Mouse (Mus musculus) kidney, embryonic 14.5 days (tissue): ENCODE measurements around the gene Zfp618. TPM values are rescaled to one million over a fixed set of nuclear protein-coding genes. Genes with fewer than 3 reads are reported as not detected.

ENCODE experiments used
- ATAC-seq: fragments of 200-750 bp; cut with Nextera tagmentation; 2 replicates; pipeline ENCODE4 v1.8.0; 2017; ENCODE audit warnings: moderate number of reproducible peaks, mild to moderate bottlenecking, moderate TSS enrichment, moderate library complexity; ENCODE audit not compliant: low FRiP score, low TSS enrichment
- H3K27ac ChIP-seq: fragments of 300-500 bp; sonication (generic); 2 replicates; pipeline ENCODE4 v1.5.1; 2014; ENCODE audit warnings: low read depth, mild to moderate bottlenecking, low read length, moderate library complexity, mixed read lengths
- H3K27me3 ChIP-seq: fragments of 300-500 bp; sonication (generic); 2 replicates; pipeline ENCODE4 v1.6.1; 2014; ENCODE audit warnings: mild to moderate bottlenecking, low read length; ENCODE audit not compliant: control insufficient read depth, insufficient read depth
- H3K36me3 ChIP-seq: fragments of 300-500 bp; sonication (generic); 2 replicates; pipeline ENCODE4 v1.6.1; 2014; ENCODE audit warnings: low read length, mixed read lengths; ENCODE audit not compliant: control insufficient read depth, insufficient read depth
- H3K4me1 ChIP-seq: fragments of 300-500 bp; sonication (generic); 2 replicates; pipeline ENCODE4 v1.6.1; 2014; ENCODE audit warnings: low read length, mixed read lengths; ENCODE audit not compliant: control insufficient read depth, insufficient read depth
- H3K4me2 ChIP-seq: fragments of 300-500 bp; sonication (generic); replicated peaks from 2 replicates; pipeline ENCODE4 v1.6.1; 2014; ENCODE audit warnings: low read depth, mild to moderate bottlenecking, low read length
- H3K4me3 ChIP-seq: fragments of 300-500 bp; sonication (generic); 2 replicates; pipeline ENCODE4 v1.5.1; 2014; ENCODE audit warnings: mild to moderate bottlenecking, low read length
- H3K9ac ChIP-seq: fragments of 300-500 bp; sonication (generic); 2 replicates; pipeline ENCODE4 v1.6.1; 2014; ENCODE audit warnings: low read depth, mild to moderate bottlenecking, low read length, moderate library complexity
- H3K9me3 ChIP-seq: fragments of 300-500 bp; sonication (generic); 2 replicates; pipeline ENCODE4 v1.6.1; 2016; ENCODE audit warnings: low read length; ENCODE audit not compliant: control insufficient read depth
- WGBS: fragments of 180-500 bp; shearing (Covaris S2); extraction: QIAGEN DNeasy Blood & Tissue Kit; methylation state at CpG from one replicate; pipeline ENCODE4 v1.1.7; 2014; 5-methylcytosine and 5-hydroxymethylcytosine counted together
- polyA plus RNA-seq: library from polyadenylated mRNA; unstranded; fragments of >200 nt; fragmentation: Nextera tagmentation; extraction: Ambion mirVana; gene quantifications from 2 replicates; pipeline ENCODE4 v1.2.1, GENCODE M21; 2014

Gene Zfp618
- polyA plus RNA-seq, 1 experiment from 2014 or later, result 41.1 TPM

- Histone ChIP-seq H3K36me3 (no peaks in the 10 kb centered on the region), H3K4me3 (no peak overlapping the region), H3K4me2 (no peak overlapping the region), H3K27ac (peak overlapping the region; percentile 73), H3K27me3 (no peaks in the 10 kb centered on the region), H3K9me3 (no peaks in the 10 kb centered on the region; the same call in 1 of the 2 replicates), H3K9ac (no peak overlapping the region), H3K4me1 (peaks cover 57% of the 10 kb centered on the region)
- ATAC-seq, result no peak
Observed at GRCm38 (mm10) chr4:63049596-63050318, 84.4 kb downstream of the Zfp618 start.

DNA sequence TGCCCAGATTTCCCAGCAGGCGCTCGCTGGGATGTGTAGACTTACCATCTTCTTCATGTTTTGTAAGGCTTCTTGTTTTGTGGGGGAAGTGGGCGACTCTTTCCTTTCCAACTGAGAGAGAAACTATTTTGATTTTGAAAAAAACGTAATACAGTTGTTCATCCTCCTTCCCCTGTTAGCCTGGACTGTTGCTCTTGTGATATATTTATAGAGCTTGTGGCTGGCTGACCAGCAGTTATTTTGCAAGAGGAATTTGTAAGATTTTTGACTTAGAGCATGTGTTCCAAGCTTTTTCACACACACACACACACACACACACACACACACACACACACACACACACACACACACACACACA is 84.9 kb downstream of the Zfp618 start:
- WGBS, result 41% methylated on average over 4 of the region's 4 CpGs
- Histone ChIP-seq H3K36me3 (no peaks in the 10 kb centered on the region; the same call in 1 of the 2 replicates), H3K4me2 (no peak overlapping the region), H3K4me3 (no peak overlapping the region), H3K27ac (peak overlapping the region; percentile 73), H3K9ac (no peak overlapping the region), H3K4me1 (peaks cover 62% of the 10 kb centered on the region), H3K9me3 (no peaks in the 10 kb centered on the region; the same call in 1 of the 2 replicates), H3K27me3 (no peaks in the 10 kb centered on the region)
- ATAC-seq, result no peak

GRCm38 (mm10) chr4:63050949-63051348 is 85.6 kb downstream of the Zfp618 start:
- WGBS, result 70% methylated on average over 4 of the region's 4 CpGs
- H3K27ac ChIP-seq, result peak overlapping the region; percentile 73
- H3K4me3 ChIP-seq, result no peak overlapping the region
- H3K27me3 ChIP-seq, result no peaks in the 10 kb centered on the region
- H3K36me3 ChIP-seq, result no peaks in the 10 kb centered on the region; the same call in 1 of the 2 replicates
- H3K4me2 ChIP-seq, result no peak overlapping the region
- H3K4me1 ChIP-seq, result peaks cover 64% of the 10 kb centered on the region
- ATAC-seq, result no peak
- no peak overlapping the region for H3K9ac ChIP-seq
- H3K9me3 ChIP-seq, result no peaks in the 10 kb centered on the region; the same call in 1 of the 2 replicates

- Histone ChIP-seq H3K4me3 (no peak overlapping the region), H3K27me3 (no peaks in the 10 kb centered on the region), H3K9ac (no peak overlapping the region), H3K36me3 (no peaks in the 10 kb centered on the region; the same call in 1 of the 2 replicates), H3K9me3 (no peaks in the 10 kb centered on the region; the same call in 1 of the 2 replicates), H3K4me1 (peaks cover 75% of the 10 kb centered on the region), H3K4me2 (no peak overlapping the region), H3K27ac (peak overlapping the region; percentile 73)
- ATAC-seq, result peak; percentile 83
- 21% methylated on average over 7 of the region's 7 CpGs for WGBS
Observed at GRCm38 (mm10) chr4:63051940-63052661, 86.7 kb downstream of the Zfp618 start.

DNA sequence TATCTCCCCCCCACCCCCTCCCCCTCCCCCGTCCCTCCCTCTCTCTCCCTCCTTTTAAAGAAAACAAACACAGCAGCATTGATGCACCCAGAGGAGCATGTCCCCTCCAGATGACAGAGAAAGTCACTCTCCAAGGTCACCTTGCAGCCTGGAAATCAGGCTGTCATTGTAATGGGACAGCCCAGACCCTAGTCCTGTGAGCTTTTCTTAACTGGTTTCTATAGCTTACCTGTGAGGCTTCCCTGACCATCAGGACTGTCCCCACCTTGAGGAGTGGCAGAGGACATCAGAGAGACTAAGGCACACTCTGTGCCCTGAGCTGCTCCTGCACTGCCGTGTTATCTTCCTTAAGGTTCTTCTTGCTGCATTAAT is 87.3 kb downstream of the Zfp618 start:
- WGBS, result 25% methylated on average over 2 of the region's 2 CpGs
- no peak overlapping the region; the same call in 1 of the 2 replicates for H3K9ac ChIP-seq
- peak overlapping the region; percentile 73 for H3K27ac ChIP-seq
- peak; percentile 36 for ATAC-seq
- H3K9me3 ChIP-seq, result no peaks in the 10 kb centered on the region; the same call in 1 of the 2 replicates
- no peak overlapping the region for H3K4me3 ChIP-seq
- no peak overlapping the region for H3K4me2 ChIP-seq
- no peaks in the 10 kb centered on the region for H3K27me3 ChIP-seq
- no peaks in the 10 kb centered on the region; the same call in 1 of the 2 replicates for H3K36me3 ChIP-seq
- H3K4me1 ChIP-seq, result peaks cover 75% of the 10 kb centered on the region

- Histone ChIP-seq H3K4me3 (no peak overlapping the region), H3K27me3 (no peaks in the 10 kb centered on the region), H3K27ac (peak overlapping the region; percentile 30; the same call in 1 of the 2 replicates), H3K36me3 (no peaks in the 10 kb centered on the region; the same call in 1 of the 2 replicates), H3K9ac (no peak overlapping the region), H3K4me1 (peaks cover 65% of the 10 kb centered on the region), H3K9me3 (no peaks in the 10 kb centered on the region), H3K4me2 (no peak overlapping the region)
- ATAC-seq, result no peak
- 76% methylated on average over 10 of the region's 10 CpGs for WGBS
Observed at GRCm38 (mm10) chr4:63055216-63055745, 89.9 kb downstream of the Zfp618 start.

DNA sequence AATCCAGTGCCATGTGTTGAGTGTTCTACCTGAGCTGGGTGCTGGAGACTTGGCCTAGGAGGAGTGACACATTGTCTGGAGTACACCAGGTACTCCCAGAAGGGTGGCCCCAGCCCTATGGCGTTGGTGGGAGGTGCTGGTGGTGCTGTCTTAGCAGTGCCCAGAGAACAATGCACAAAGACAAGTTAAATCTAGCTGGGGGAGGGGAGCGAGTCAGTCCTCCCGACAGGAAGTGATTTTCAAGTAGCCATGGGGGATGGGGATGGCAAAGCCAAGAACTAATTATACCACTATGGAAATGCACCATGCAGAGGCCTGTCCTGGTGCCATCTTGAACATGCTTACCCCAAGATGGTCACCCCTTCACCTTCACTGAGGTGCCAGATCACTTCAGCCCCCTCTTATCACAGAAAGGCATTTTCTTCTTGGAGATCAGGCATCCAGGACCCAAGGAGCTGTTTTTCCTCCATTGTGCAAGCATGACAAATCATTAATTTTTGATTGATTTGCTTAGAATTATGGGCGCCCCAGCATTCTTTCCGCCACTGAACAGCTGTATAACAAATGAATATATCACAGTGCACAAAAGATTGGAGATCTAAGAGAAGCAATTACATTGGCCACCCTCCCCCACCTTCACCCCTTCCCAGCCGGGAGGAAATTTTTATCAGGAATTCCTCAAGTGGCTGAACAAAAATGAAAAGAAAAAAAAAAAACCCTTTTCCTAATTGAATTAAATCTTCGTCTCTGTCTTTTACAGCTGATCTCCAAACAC is 91.5 kb downstream of the Zfp618 start:
- Histone ChIP-seq H3K9ac (no peak overlapping the region), H3K9me3 (no peaks in the 10 kb centered on the region), H3K4me3 (no peak overlapping the region), H3K36me3 (no peaks in the 10 kb centered on the region; the same call in 1 of the 2 replicates), H3K27ac (peak overlapping the region; percentile 89), H3K4me2 (0 out of 2 replicates have a peak overlapping the region, but pooled peaks have one; percentile 11), H3K4me1 (peaks cover 57% of the 10 kb centered on the region), H3K27me3 (no peaks in the 10 kb centered on the region)
- 25% methylated on average over 7 of the region's 7 CpGs for WGBS
- ATAC-seq, result peak; percentile 51; the same call in 1 of the 2 replicates

- H3K4me3 ChIP-seq, result no peak overlapping the region
- no peak for ATAC-seq
- no peak overlapping the region for H3K4me2 ChIP-seq
- no peaks in the 10 kb centered on the region for H3K27me3 ChIP-seq
- H3K9ac ChIP-seq, result no peak overlapping the region
- no peaks in the 10 kb centered on the region; the same call in 1 of the 2 replicates for H3K36me3 ChIP-seq
- no peaks in the 10 kb centered on the region for H3K9me3 ChIP-seq
- H3K4me1 ChIP-seq, result peaks cover 50% of the 10 kb centered on the region
- whole genome bisulfite sequencing, result 39% methylated on average over 5 of the region's 5 CpGs
- H3K27ac ChIP-seq, result no peak overlapping the region
Observed at GRCm38 (mm10) chr4:63057581-63057980, 92.2 kb downstream of the Zfp618 start.
